Mouse (Mus musculus): Measurements from ENCODE around the gene Casc3.

GRCm38 (mm10) chr11:98838512-98838911 is 33.8 kb downstream of the Casc3 start:
- TF ChIP-seq CTCF (IDR thresholded peaks at IDR 0.05; ENCODE audit: borderline replicate concordance, control insufficient read depth, extremely low read depth, insufficient read depth, low read length, poor library complexity) = no peak
- no peak for TF ChIP-seq POLR2A (IDR thresholded peaks at IDR 0.05; ENCODE audit: control insufficient read depth, extremely low read depth, insufficient read depth, low read length, poor library complexity)

Data from thymus, adult 2 months (tissue).